Mouse (Mus musculus): ENCODE measurements around the gene Slc29a2.

DNA sequence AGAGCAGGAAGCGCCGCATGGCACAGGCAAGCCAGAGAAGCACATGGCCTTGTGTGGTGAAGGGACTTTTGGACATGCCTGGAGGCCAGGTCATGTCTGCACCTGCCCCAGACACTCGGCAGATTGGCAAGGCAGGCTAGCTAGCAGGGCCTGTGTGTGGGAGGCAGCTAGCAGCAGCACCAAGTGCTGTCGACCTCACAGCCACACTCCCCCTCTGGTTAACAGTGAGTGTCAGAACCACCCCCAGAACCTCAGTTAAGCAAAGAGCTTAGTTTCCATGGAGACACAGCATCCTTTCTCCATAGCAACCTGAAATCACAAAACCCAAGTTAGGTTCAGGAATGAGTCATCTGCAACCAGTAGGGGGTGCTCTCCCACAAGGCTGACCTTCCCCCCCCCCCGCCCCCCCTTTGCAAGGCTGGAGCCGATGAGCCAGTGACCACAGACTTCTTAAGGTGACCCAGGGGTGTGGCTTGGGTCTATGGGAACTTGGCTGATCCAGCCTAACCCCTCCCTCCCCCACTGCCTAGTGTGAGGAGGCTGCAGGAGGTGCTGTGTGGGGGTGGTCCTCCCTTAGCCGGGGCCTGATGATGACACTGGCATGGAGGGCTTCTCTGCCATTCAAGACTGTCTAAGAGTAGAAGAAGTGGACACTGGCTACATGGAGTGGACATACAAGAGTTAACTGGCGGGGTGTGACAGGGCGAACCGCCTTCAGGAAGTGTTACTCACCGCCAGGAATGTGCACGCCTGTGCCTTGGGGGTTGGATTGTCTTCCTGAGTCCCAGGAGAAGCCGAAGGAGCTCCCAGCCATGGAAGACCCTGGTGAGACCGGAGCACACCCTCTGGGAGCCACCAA lies 26.6 kb downstream of the Slc29a2 start, which contains the start of gene Rin1:
- TF ChIP-seq POLR2A (IDR thresholded peaks at IDR 0.05; ENCODE audit: control insufficient read depth, low read depth, low read length): peak; percentile 51; the same call in 1 of the 2 replicates
- peak; percentile 7; the same call in 1 of the 2 replicates for TF ChIP-seq CTCF (IDR thresholded peaks at IDR 0.05; ENCODE audit: control insufficient read depth, insufficient read depth, insufficient replicate concordance, low read depth, low read length)

Data from testis, adult 2 months (tissue).